Mouse (Mus musculus) intestine, embryonic 16.5 days (tissue): Measurements from ENCODE around the gene Rpp38. TPM values are rescaled to one million over a fixed set of nuclear protein-coding genes. Genes with fewer than 3 reads are reported as not detected.
A peak's percentile ranks its signal among the peaks of the same experiment; 100 is the strongest.

Source experiments
- ATAC-seq: fragments of 200-750 bp; cut with Nextera tagmentation; 2 replicates; pipeline ENCODE4 v1.8.0; 2017; ENCODE audit warnings: moderate TSS enrichment, moderate library complexity
- H3K27ac ChIP-seq: fragments of 300-500 bp; sonication (generic); 2 replicates; pipeline ENCODE4 v1.5.1; 2014; ENCODE audit warnings: mild to moderate bottlenecking, low read length
- H3K27me3 ChIP-seq: fragments of 300-500 bp; sonication (generic); replicated peaks from 2 replicates; pipeline ENCODE4 v1.6.1; 2014; ENCODE audit warnings: low read length, control low read depth, mixed read lengths; ENCODE audit not compliant: control insufficient read depth, insufficient read depth
- H3K36me3 ChIP-seq: fragments of 300-500 bp; sonication (generic); 2 replicates; pipeline ENCODE4 v1.6.1; 2014; ENCODE audit warnings: low read length, control low read depth; ENCODE audit not compliant: control insufficient read depth, insufficient read depth
- H3K4me1 ChIP-seq: fragments of 300-500 bp; sonication (generic); 2 replicates; pipeline ENCODE4 v1.6.1; 2014; ENCODE audit warnings: low read length, control low read depth, mixed read lengths; ENCODE audit not compliant: control insufficient read depth, insufficient read depth
- H3K4me2 ChIP-seq: fragments of 300-500 bp; sonication (generic); 2 replicates; pipeline ENCODE4 v1.6.1; 2014; ENCODE audit warnings: low read depth, low read length, control low read depth
- H3K4me3 ChIP-seq: fragments of 300-500 bp; sonication (generic); 2 replicates; pipeline ENCODE4 v1.5.1; 2014; ENCODE audit warnings: mild to moderate bottlenecking, low read length
- H3K9ac ChIP-seq: fragments of 300-500 bp; sonication (generic); 2 replicates; pipeline ENCODE4 v1.6.1; 2014; ENCODE audit warnings: low read depth, low read length
- H3K9me3 ChIP-seq: fragments of 300-500 bp; sonication (generic); 2 replicates; pipeline ENCODE4 v1.6.1; 2016; ENCODE audit warnings: low read length, control low read depth; ENCODE audit not compliant: control insufficient read depth
- WGBS: fragments of 180-500 bp; shearing (Covaris S2); extraction: QIAGEN DNeasy Blood & Tissue Kit; methylation state at CpG from one replicate; pipeline ENCODE4 v1.1.7; 2014; 5-methylcytosine and 5-hydroxymethylcytosine counted together
- polyA plus RNA-seq: library from polyadenylated mRNA; unstranded; fragments of >200 nt; fragmentation: Nextera tagmentation; extraction: Ambion mirVana; gene quantifications from 2 replicates; pipeline ENCODE4 v1.2.1, GENCODE M21; 2015

The Rpp38 gene
- 23.0 and 24.2 TPM in 2 replicates for polyA plus RNA-seq

GRCm38 (mm10) chr2:3332484-3333242, at the start of gene Rpp38:
Gene Rpp38, minus strand, starts transcription at chr2:3332643.
- Histone ChIP-seq H3K4me2 (peak within 1 kb of the TSS; percentile 66), H3K4me1 (peaks cover 10% of the 10 kb centered on the region), H3K9ac (peak within 1 kb of the TSS; percentile 85), H3K4me3 (peak within 1 kb of the TSS; percentile 77), H3K27ac (peak within 1 kb of the TSS; percentile 81), H3K9me3 (no peaks in the 10 kb centered on the region), H3K27me3 (no peaks in the 10 kb centered on the region), H3K36me3 (peaks cover 6% of the 10 kb centered on the region; the same call in 1 of the 2 replicates)
- WGBS: under 1% methylated on average over 45 of the region's 45 CpGs
- ATAC-seq: peak; percentile 95

- 59% methylated on average over 4 of the region's 4 CpGs for WGBS
- no peaks in the 10 kb centered on the region for H3K36me3 ChIP-seq
Observed at GRCm38 (mm10) chr2:3365127-3365526, 32.7 kb upstream of the Rpp38 start.

GRCm38 (mm10) chr2:3361067-3361466, 28.6 kb upstream of the Rpp38 start:
- H3K4me2 ChIP-seq: no peak overlapping the region
- WGBS: 78% methylated on average over 3 of the region's 3 CpGs
- H3K27ac ChIP-seq: no peak overlapping the region
- no peak overlapping the region for H3K9ac ChIP-seq
- no peaks in the 10 kb centered on the region for H3K4me1 ChIP-seq
- H3K27me3 ChIP-seq: no peaks in the 10 kb centered on the region
- no peaks in the 10 kb centered on the region for H3K9me3 ChIP-seq
- H3K4me3 ChIP-seq: no peak overlapping the region
- no peak for ATAC-seq
- H3K36me3 ChIP-seq: no peaks in the 10 kb centered on the region

More at GRCm38 (mm10) chr2:3365127-3365526, 32.7 kb upstream of the Rpp38 start:
- Histone ChIP-seq H3K9ac (no peak overlapping the region), H3K4me3 (no peak overlapping the region), H3K4me2 (no peak overlapping the region), H3K27ac (no peak overlapping the region), H3K4me1 (no peaks in the 10 kb centered on the region), H3K27me3 (no peaks in the 10 kb centered on the region), H3K9me3 (no peaks in the 10 kb centered on the region)
- no peak for ATAC-seq

DNA sequence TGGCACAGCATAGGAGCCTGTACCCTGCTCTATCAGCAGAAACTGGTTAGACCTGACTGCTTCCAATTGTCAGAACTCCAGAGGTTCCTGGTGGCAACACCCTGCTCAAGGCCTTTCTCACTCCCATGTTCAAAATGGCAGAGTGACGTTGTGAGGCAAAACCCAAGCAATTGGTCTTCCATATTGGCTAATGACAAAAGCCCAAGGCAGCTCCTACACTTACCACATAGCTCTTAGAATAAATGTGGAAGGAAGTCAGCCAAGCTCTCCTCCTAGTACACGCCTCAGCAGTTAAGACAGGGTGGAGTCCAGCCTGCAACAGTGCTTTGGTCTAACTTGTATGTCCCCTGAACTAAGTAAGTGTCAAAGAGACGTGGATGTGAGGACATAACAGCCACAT, 25.4 kb upstream of the Rpp38 start:
- no peaks in the 10 kb centered on the region for H3K36me3 ChIP-seq

DNA sequence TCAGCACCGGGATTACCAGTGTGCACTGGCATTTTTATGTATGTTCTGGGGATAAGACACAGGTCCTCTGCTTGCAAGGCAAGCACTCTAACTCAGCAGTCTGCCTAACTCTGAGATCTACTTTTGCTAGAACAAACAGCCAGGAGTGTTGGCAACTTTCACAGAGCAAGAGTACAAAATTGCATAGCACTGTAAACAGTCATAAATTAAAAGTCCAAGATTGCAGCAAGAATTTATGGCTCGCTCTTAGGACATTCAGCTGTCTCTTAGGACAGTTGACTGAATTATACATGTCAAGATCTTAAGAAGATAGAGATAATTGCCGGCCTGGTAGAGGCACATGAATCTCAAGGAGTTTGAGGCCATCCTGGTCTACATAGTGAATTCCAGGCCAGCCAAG, 23.9 kb upstream of the Rpp38 start:
- Histone ChIP-seq H3K27ac (no peak overlapping the region), H3K36me3 (no peaks in the 10 kb centered on the region), H3K27me3 (no peaks in the 10 kb centered on the region), H3K9me3 (no peaks in the 10 kb centered on the region), H3K9ac (no peak overlapping the region), H3K4me2 (no peak overlapping the region), H3K4me1 (no peaks in the 10 kb centered on the region), H3K4me3 (no peak overlapping the region)
- 29% methylated on average over 3 of the region's 3 CpGs for WGBS
- peak; percentile 60 for ATAC-seq

More for the DNA sequence above, 25.4 kb upstream of the Rpp38 start:
- ATAC-seq: no peak
- Histone ChIP-seq H3K27me3 (no peaks in the 10 kb centered on the region), H3K4me1 (no peaks in the 10 kb centered on the region), H3K27ac (no peak overlapping the region), H3K4me3 (no peak overlapping the region), H3K9me3 (no peaks in the 10 kb centered on the region), H3K4me2 (no peak overlapping the region), H3K9ac (no peak overlapping the region)
- WGBS: 72% methylated on average over 3 of the region's 3 CpGs

DNA sequence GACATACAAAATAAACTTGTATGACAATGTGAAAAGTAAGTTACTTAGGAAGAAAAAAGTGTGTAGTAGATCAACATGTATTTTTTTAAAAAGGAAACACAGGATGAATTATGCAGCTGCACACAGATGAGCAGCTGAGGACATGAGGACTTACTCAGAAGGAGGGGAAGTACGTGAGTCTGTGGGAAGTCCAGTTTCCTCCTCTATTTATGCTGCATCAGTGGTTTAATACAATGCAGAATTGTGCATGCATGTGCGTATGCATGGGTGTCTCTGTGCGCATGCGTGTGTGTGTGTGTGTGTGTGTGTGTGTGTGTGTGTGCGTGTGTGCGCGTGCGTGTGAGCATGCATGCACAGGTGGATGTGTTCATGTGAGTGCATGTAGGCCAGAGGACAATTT, 23.4 kb upstream of the Rpp38 start:
- H3K27me3 ChIP-seq: no peaks in the 10 kb centered on the region
- H3K4me1 ChIP-seq: no peaks in the 10 kb centered on the region
- no peaks in the 10 kb centered on the region for H3K36me3 ChIP-seq
- no peak overlapping the region for H3K27ac ChIP-seq
- no peak overlapping the region for H3K4me3 ChIP-seq
- H3K4me2 ChIP-seq: no peak overlapping the region
- WGBS: 86% methylated on average over 8 of the region's 8 CpGs
- no peak overlapping the region for H3K9ac ChIP-seq
- H3K9me3 ChIP-seq: no peaks in the 10 kb centered on the region
- no peak for ATAC-seq

GRCm38 (mm10) chr2:3353160-3353559, 20.7 kb upstream of the Rpp38 start:
- Histone ChIP-seq H3K27ac (no peak overlapping the region), H3K9ac (no peak overlapping the region), H3K9me3 (no peaks in the 10 kb centered on the region), H3K4me1 (no peaks in the 10 kb centered on the region), H3K36me3 (no peaks in the 10 kb centered on the region), H3K27me3 (no peaks in the 10 kb centered on the region), H3K4me3 (no peak overlapping the region), H3K4me2 (no peak overlapping the region)
- no peak for ATAC-seq

DNA sequence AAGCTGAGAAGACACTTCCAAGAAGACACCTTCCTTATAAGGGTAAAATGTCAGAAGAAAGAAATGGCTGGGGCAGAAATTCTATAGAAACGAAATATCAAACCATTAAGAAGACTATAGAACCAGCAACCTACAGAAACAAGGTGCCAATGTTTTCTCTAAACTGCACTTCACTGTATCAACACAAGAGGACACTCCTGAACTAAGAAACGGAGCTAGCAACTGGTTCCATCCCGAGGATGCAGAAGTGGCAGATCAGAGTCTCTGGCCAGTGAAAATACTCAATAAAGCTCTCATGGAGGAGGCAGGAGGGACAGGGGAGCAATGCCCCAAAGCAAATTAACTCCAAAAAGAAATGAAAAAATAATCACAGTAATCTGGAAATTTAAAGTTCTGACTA, 16.5 kb upstream of the Rpp38 start:
- no peak overlapping the region for H3K9ac ChIP-seq
- no peak overlapping the region for H3K4me2 ChIP-seq
- ATAC-seq: no peak
- H3K4me3 ChIP-seq: no peak overlapping the region
- H3K36me3 ChIP-seq: no peaks in the 10 kb centered on the region
- H3K27ac ChIP-seq: no peak overlapping the region
- H3K27me3 ChIP-seq: no peaks in the 10 kb centered on the region
- H3K4me1 ChIP-seq: no peaks in the 10 kb centered on the region
- 25% methylated on average over 3 of the region's 3 CpGs for WGBS
- H3K9me3 ChIP-seq: no peaks in the 10 kb centered on the region

DNA sequence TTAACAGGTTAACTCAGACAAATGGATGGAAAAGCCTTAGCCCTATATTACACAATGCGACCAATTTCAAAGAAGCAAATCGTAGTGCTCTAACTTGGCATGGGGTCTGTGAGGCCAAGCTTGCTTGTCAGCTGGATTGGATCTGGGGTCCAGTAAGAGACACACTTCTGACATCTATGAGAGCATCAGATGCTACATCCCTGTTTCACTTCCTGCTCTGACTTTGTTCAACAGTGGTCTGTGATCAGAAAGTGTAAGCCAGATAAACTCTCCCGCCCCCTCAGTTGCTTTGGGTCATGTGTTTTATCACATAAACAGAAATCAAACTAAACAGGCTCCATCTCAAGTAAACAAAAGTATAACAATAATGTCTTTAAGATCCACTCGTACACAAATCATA, 16.0 kb upstream of the Rpp38 start:
- Histone ChIP-seq H3K4me1 (no peaks in the 10 kb centered on the region), H3K27me3 (no peaks in the 10 kb centered on the region), H3K9ac (no peak overlapping the region), H3K36me3 (no peaks in the 10 kb centered on the region), H3K9me3 (no peaks in the 10 kb centered on the region), H3K27ac (no peak overlapping the region), H3K4me2 (no peak overlapping the region), H3K4me3 (no peak overlapping the region)
- no peak for ATAC-seq
- 75% methylated on average over 4 of the region's 4 CpGs for WGBS
